Mouse (Mus musculus) gastrocnemius, postnatal 36 days (tissue): ENCODE data around the gene Cfap61. TPM values are rescaled to one million over a fixed set of nuclear protein-coding genes. Genes with fewer than 3 reads are reported as not detected.

Source experiments
- DNase-seq, 2 experiments: peaks; one replicate each; pipeline ENCODE4 v3.0.0; 2022
- intact Hi-C: fragments of 180-260 bp; cut with DNase I; formaldehyde crosslinking; loops from one replicate; pipeline ENCODE4 v1.15.1; 2025
- total RNA-seq, 2 experiments: library from RNA; stranded (reverse); gene quantifications; 2 replicates each; pipeline ENCODE4 v1.2.3; 2021

Cfap61 gene
- total RNA-seq, 2 experiments from 2014 or later, result not detected

- intact Hi-C loops, result no loop called here
- DNase-seq, result no peak
Observed at GRCm38 (mm10) chr2:146244049-146244448, 309.5 kb downstream of the Cfap61 start.

- intact Hi-C loops, result no loop called here
- DNase-seq, result no peak
Observed at GRCm38 (mm10) chr2:146245401-146245800, 310.8 kb downstream of the Cfap61 start.

- no peak for DNase-seq
- intact Hi-C loops, result no loop called here
Observed at GRCm38 (mm10) chr2:146246409-146247075, 312.0 kb downstream of the Cfap61 start.

GRCm38 (mm10) chr2:146247576-146247975, 313.0 kb downstream of the Cfap61 start:
- intact Hi-C loops, result no loop called here
- no peak for DNase-seq

- intact Hi-C loops, result no loop called here
- no peak for DNase-seq
Observed at GRCm38 (mm10) chr2:146249033-146249432, 314.4 kb downstream of the Cfap61 start.

- intact Hi-C loops, result no loop called here
Observed at GRCm38 (mm10) chr2:146250236-146250904, 315.8 kb downstream of the Cfap61 start.

GRCm38 (mm10) chr2:146254387-146254786, 319.8 kb downstream of the Cfap61 start:
- DNase-seq, result no peak
- intact Hi-C loops, result no loop called here

More at GRCm38 (mm10) chr2:146250236-146250904, 315.8 kb downstream of the Cfap61 start:
- no peak for DNase-seq

- intact Hi-C loops, result no loop called here
- DNase-seq, result no peak
Observed at GRCm38 (mm10) chr2:146255636-146256035, 321.1 kb downstream of the Cfap61 start.

- intact Hi-C loops, result no loop called here
- DNase-seq, result no peak
Observed at GRCm38 (mm10) chr2:146256321-146256875, 321.8 kb downstream of the Cfap61 start.

GRCm38 (mm10) chr2:146257037-146257436, 322.5 kb downstream of the Cfap61 start:
- intact Hi-C loops, result no loop called here
- no peak for DNase-seq

- DNase-seq, result no peak
- intact Hi-C loops, result no loop called here
Observed at GRCm38 (mm10) chr2:146257609-146258008, 323.0 kb downstream of the Cfap61 start.

- DNase-seq, result no peak
- intact Hi-C loops, result no loop called here
Observed at GRCm38 (mm10) chr2:146258736-146259469, 324.3 kb downstream of the Cfap61 start.

GRCm38 (mm10) chr2:146259787-146260560, 325.4 kb downstream of the Cfap61 start:
- intact Hi-C loops, result no loop called here
- no peak for DNase-seq

- DNase-seq, result no peak
Observed at GRCm38 (mm10) chr2:146261146-146261545, 326.6 kb downstream of the Cfap61 start.

GRCm38 (mm10) chr2:146262215-146262614, 327.6 kb downstream of the Cfap61 start:
- DNase-seq, result no peak
- intact Hi-C loops, result no loop called here

More at GRCm38 (mm10) chr2:146261146-146261545, 326.6 kb downstream of the Cfap61 start:
- intact Hi-C loops, result no loop called here

GRCm38 (mm10) chr2:146262966-146263365, 328.4 kb downstream of the Cfap61 start:
- intact Hi-C loops, result no loop called here
- no peak for DNase-seq
